Mouse (Mus musculus) heart, postnatal 0 days (tissue): ENCODE measurements around the gene Srsf2.

ENCODE experiments used
- CTCF ChIP-seq: IDR thresholded peaks from 2 replicates; pipeline ENCODE4 v1.5.1; 2016; ENCODE audit warnings: antibody characterized with exemption, control low read depth, low read depth
- EP300 ChIP-seq: IDR thresholded peaks from 2 replicates; pipeline ENCODE4 v1.6.1; 2016; ENCODE audit warnings: antibody characterized with exemption, low read depth

DNA sequence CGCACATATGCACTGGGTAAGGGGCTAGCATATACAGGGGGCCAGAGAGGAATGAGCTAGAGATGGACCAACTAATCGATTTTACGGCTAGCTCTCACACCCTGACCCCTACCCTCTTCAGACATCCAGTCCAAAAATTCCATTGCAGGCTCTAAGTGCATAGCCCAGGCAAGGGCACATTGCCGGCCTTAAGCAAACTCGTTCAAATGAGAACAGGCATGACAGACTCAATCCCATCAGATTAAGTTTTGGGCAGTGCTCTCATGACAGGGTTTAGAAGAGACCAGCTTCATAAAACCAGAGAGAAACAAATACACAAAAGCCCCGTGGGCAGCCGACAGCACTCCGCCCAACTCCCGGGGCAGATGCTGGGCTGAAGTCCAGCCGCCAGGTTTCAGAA lies 30.7 kb downstream of the Srsf2 start:
- TF ChIP-seq CTCF (no peak), EP300 (no peak)
